Mouse (Mus musculus) urinary bladder, adult 2 months (tissue): ENCODE results near the gene Irf2bp2. TPM values are rescaled to one million over a fixed set of nuclear protein-coding genes. Genes with fewer than 3 reads are reported as not detected.

Experiments
- polyA plus RNA-seq: library from polyadenylated mRNA; depleted of rRNA; stranded (reverse); fragments of >200 nt; gene quantifications from 2 replicates; pipeline ENCODE4 v1.2.3, GENCODE M21; 2012; rRNA removed

Gene Irf2bp2
- polyA plus RNA-seq, 1 experiment, result 33.4 TPM

Other genes with a start within 250 kb of the Irf2bp2 start
- 32.0 and 38.1 TPM in 2 replicates for gene Coa6, start 171.5 kb downstream of the Irf2bp2 start, polyA plus RNA-seq
- 3.5 and 3.9 TPM in 2 replicates for gene Tarbp1, start 118.9 kb downstream of the Irf2bp2 start, polyA plus RNA-seq